Mouse (Mus musculus): ENCODE measurements around the gene Wdr24.

Gene Wdr24

GRCm38 (mm10) chr17:25830806-25831431 lies 7.5 kb downstream of the Wdr24 start:
- no peak for DNase-seq (ENCODE audit: low read depth in 2 of 2, low spot score in 2 of 2)

GRCm38 (mm10) chr17:25831451-25832281 lies 8.2 kb downstream of the Wdr24 start:
- DNase-seq (ENCODE audit: low read depth in 2 of 2, low spot score in 2 of 2), result no peak

- DNase-seq (ENCODE audit: low read depth in 2 of 2, low spot score in 2 of 2), result peak; percentile 92 to 94
Observed at GRCm38 (mm10) chr17:25832436-25833290, 9.2 kb downstream of the Wdr24 start.

DNA sequence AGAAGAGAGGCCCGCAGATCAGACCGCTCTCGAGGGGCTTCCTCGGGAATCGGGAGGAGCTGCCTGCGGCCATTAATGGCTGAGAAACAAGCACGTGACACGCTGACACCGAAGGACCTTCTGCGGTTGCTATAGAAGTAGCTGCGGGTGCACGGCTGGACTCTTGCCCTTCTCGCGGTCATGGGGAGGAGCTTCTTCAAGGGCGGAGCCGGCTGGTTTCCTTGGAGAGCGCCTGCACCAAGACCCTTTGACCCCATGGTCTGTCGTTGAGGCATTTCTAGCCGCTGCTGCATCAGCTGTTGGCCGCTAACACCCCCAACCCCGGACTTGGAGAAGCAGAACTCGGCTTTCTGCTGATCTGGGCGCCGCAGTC lies 9.8 kb downstream of the Wdr24 start, which contains the start of gene Stub1:
Gene Stub1 (minus strand): TSS at position 114 of the 373 bp plus-strand sequence.
- no peak for DNase-seq (ENCODE audit: low read depth in 2 of 2, low spot score in 2 of 2)

GRCm38 (mm10) chr17:25833961-25834594 lies 10.7 kb downstream of the Wdr24 start:
- no peak for DNase-seq (ENCODE audit: low read depth in 2 of 2, low spot score in 2 of 2)

DNA sequence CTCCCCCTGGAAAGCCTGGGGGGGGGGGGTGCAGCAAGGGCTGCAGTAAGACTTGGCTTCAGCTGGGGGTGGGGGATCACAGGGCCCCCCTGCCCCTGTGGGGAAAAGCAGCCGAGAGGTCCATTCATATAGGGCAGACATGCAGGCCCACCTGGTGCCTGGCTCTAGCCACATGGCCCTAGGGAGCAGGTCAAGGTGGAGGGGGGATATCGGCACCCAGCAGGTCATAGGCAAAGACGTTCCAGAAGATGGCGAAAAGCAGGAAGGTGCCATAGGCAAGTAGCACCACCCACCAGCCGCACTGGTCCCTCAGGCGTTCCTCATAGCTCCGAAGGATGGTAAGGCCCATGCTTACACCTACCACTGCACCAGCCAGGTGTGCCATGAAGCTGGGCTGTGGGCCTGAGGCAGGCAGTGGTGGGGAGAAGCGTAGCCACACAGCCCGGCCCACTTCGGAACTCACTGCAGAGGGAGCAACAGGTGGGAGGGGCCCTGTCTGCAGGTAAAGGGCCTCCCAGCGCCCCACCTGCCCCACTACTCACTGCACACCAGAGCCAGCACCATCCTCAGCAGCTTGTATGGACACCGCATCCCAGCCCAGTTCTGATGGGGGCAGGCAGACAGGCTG lies 11.3 kb downstream of the Wdr24 start:
- DNase-seq (ENCODE audit: low read depth in 2 of 2, low spot score in 2 of 2), result no peak

DNA sequence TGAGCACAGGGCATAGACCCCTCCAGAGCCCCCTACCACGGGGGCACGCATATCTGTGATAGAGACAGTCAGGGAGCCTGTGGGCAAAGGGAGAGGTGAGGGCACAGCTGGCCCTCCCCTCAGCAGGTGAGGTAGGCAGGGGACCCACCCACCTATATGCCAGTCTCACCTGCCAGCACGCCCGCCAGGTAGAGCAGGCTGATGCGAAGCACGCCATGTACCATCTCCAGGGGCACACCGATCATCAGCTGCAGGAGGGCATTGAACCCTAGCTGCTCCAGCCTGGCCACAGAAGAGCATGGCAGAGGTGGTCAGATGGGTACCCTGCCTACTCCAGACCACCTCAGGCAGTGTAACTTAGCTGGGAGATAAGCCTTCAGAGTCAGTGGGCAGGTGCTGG lies 11.9 kb downstream of the Wdr24 start:
- DNase-seq (ENCODE audit: low read depth in 2 of 2, low spot score in 2 of 2), result no peak

GRCm38 (mm10) chr17:25835816-25836215 lies 12.4 kb downstream of the Wdr24 start:
- no peak for DNase-seq (ENCODE audit: low read depth in 2 of 2, low spot score in 2 of 2)

DNA sequence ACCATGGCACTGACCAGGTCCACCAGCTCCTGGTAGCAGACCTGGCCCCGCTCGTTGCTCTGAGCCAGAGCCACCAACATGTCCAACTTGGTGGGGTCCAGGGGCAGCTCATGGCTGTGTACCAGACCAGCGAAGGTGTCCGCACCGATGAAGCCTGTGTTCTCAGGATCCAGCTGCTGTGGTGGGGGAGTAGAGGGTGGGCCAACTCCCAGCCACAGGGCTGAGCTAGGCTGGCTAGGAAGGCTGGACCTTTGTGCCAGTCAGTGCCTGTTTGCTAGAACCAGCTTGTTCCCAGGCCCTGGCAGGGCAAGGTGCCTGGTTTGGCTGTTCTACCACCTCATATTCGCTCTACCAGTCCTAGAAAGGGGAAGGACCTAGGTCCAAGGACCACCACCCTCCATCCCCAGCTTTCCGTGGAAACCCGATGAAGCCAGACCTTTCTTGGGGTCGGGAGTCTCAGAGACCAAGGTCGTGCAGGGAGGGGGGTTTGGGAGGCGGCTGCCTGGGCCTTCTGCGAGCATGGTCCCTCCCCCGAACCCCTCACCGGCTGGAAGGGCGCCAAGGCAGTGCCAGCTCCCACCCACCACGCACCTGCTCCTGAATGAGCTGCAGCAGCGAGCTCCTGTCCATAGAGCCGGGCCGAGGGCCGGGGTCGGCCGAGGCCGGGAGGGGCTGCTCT lies 13.1 kb downstream of the Wdr24 start:
- no peak for DNase-seq (ENCODE audit: low read depth in 2 of 2, low spot score in 2 of 2)

DNA sequence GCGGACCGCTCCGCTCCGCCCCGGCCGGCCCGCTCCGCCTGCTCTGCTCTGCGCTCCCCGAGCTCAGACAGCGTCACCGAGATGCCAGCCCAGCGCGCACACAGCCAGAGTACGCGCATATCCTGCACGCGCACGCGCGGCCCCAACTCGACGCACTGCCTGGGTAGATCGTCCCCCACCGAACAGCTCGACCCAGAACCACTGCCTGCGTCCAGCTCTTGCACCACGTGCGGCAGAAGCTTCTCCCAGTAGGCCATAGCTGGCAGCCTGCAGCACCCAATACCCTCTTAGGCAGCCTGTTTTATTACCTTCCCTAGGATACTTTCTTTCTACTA lies 13.6 kb downstream of the Wdr24 start, which contains the start of gene Rhbdl1:
Gene Rhbdl1 (minus strand): TSS at position 220 of the 335 bp plus-strand sequence.
- peak in 1 of 2 experiments; percentile 38 for DNase-seq (ENCODE audit: low read depth in 2 of 2, low spot score in 2 of 2)

DNA sequence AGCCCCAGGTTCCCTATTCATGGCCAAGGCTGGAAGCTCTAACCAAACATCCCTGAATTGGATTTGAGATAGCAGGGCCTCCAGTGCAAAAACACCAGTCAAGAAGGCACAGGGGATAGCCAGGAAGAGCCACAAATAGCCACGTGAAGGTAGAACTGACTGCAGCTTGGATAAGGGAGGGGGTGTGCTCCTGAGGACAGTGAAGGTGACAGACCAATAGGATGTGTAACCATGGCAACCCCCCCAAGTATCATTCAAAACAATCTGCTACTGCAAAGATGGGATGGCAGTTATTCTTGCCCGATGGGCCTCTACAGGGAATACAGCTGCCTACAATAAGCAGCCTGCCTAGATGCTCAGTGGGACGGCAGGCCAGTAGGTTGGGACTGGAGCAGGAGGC lies 14.1 kb downstream of the Wdr24 start:
- no peak for DNase-seq (ENCODE audit: low read depth in 2 of 2, low spot score in 2 of 2)

- no peak for DNase-seq (ENCODE audit: low read depth in 2 of 2, low spot score in 2 of 2)
Observed at GRCm38 (mm10) chr17:25838904-25839303, 15.5 kb downstream of the Wdr24 start.

DNA sequence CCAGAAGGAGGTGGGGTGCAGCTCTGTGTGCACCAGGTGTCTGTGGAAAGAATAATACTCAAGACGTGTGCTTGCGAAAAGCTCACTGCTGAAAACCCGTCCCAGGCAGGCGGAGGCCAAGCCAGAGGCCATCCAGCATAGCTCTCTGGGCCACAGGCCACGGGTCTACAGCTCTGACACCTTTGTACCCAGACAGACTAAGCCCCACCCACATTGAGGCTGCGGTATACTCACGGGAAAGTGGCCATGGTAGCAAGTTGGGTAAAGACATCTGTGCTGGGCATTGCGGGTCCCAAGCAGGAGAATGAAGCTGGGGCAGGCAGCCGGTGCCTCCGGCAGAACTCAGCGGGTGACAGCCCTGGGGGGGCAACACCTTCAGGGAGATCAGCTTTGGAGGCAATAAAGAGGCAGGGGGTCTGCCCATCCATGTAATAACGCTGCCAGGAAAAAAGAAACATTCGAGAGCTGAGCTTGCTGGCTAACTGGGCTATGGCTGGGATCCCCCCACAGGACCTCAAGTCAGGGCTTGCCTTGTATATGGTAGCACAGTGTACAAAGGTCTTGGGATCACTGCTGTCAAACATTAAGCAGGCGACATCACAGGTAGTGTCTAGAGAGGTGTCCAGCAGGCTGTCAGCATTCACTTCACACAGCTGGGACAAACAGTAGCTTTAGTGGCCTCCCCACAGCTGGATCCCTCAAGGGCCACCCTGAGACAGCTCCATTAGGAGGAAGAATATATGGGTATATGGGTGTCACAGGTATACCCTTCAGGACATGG lies 16.2 kb downstream of the Wdr24 start:
- DNase-seq (ENCODE audit: low read depth in 2 of 2, low spot score in 2 of 2), result no peak

DNA sequence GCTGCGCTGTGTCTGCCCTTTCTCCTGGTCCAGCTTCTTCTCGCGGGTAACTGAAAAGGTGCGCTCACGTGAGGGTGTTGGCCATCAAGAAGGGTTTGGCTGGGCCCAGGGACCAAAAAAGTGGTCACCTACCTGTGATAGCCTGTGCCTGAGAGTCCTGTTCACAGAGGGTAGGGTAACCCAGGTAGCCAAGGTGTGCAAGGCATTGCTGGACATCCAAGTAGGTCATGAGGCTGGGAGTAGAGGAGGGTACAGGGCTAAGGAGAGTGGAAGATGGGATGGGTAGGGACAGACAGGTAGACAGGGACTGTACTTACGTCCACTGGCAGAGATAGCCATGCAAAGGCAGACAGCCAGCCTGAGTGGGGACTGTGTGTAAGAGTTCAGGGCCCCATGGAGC lies 17.1 kb downstream of the Wdr24 start:
- no peak for DNase-seq (ENCODE audit: low read depth in 2 of 2, low spot score in 2 of 2)

DNA sequence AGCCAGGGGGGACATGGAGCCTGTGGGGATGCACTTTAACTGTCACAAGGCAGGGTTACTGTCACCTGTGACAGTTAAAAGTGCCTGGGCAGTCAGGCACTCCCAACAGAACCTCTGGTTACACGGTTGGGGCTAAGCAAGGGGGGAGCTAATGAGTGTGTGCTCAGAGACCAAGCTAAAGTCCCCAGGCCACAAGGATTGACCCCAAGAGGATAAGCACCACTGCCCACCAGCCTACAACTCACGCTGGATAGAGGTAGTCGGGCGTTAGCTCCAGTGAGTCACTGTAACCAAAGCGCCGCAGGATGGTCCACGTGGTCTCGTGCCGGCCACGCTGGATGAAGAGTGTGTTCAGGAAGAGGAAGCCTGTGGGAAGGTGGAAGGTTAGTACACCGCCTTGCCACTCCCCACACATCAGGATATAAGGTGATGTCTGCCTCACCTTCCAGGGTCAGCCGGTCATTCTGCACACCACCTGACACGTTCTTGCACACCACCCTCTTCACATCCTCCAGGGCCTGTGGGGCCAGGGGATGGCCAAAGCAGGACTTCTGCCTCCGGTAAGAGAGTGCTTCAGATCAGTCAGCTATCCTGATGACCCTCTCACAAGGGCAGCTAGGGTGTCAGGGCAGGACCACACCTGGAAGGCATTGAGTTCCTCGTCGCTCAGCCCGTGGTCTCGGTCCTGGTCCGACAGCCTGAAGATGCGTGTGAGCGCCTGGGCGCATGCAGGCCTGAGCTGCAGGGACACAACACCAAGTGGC lies 17.9 kb downstream of the Wdr24 start, which contains the start of gene Gm20683:
Gene Gm20683 (minus strand): TSS at position 647 of the 764 bp plus-strand sequence.
- no peak for DNase-seq (ENCODE audit: low read depth in 2 of 2, low spot score in 2 of 2)

DNA sequence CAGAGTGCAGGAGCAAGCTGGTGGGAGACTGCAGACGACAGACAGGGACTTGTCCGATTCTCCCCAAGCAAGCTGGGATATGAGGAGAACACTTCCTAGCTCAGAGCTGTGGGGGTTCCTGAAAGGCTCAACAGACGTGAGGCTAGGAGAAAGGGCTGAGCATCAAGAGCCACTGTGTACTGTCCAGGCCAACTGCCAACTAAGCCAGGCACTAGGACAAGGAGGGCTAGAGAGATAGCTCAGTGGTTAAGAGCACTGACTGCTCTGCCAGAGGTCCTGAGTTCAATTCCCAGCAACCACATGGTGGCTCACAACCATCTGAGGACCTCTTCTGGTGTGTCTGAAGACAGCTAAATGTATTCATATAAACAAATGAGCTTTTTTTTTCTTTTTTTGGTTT lies 19.1 kb downstream of the Wdr24 start:
- DNase-seq (ENCODE audit: low read depth in 2 of 2, low spot score in 2 of 2), result no peak

DNA sequence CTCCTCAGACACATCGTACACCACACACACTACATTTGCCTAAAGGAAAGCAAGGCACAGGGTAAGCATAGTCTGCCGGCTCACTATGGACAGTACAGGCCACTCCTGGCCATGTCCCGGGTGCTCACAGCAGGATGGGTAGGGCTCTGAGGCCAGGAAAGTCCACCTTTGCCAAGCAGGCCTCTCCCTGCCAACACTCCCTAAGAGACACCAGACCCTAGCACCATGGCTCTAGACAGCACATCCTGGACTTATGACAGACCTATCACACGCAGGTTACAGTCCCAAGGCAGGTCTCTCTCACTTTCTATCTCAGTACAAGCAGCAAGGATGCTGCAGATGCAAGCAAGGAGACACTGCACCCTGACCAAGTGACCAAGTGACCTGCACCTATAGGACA lies 19.7 kb downstream of the Wdr24 start:
- no peak for DNase-seq (ENCODE audit: low read depth in 2 of 2, low spot score in 2 of 2)

GRCm38 (mm10) chr17:25843636-25844395 lies 20.4 kb downstream of the Wdr24 start:
- DNase-seq (ENCODE audit: low read depth in 2 of 2, low spot score in 2 of 2), result peak in 1 of 2 experiments; percentile 18

All from CD8-positive naive resting alpha-beta T cell, adult 2 months (primary cell).